Mouse (Mus musculus) cerebellum, adult 2 months (tissue): Measurements from ENCODE around the gene Ski.

Experiments used
- CTCF ChIP-seq: fragments of 200-500 bp; IDR thresholded peaks from 2 replicates; pipeline ENCODE4 v1.5.1; 2011; ENCODE audit warnings: low read depth, mild to moderate bottlenecking, control low read depth, low read length, moderate library complexity, borderline replicate concordance; ENCODE audit not compliant: insufficient read depth
- POLR2A ChIP-seq: fragments of 200-500 bp; IDR thresholded peaks from 2 replicates; pipeline ENCODE4 v1.6.1; 2011; ENCODE audit warnings: low read length, control low read depth, borderline replicate concordance; ENCODE audit not compliant: insufficient read depth

- TF ChIP-seq CTCF (no peak), POLR2A (no peak)
Observed at GRCm38 (mm10) chr4:155143411-155143810, 79.0 kb downstream of the Ski start.
